Mouse (Mus musculus) thymus, postnatal 0 days (tissue): ENCODE data around the gene Trmu. TPM values are rescaled to one million over a fixed set of nuclear protein-coding genes. Genes with fewer than 3 reads are reported as not detected.

Experiments used
- DNase-seq: peaks from one replicate; pipeline ENCODE4 v3.0.0-alpha.2; 2015; ENCODE audit warnings: low spot score
- polyA plus RNA-seq: library from polyadenylated mRNA; unstranded; fragments of >200 nt; fragmentation: Nextera tagmentation; extraction: Ambion mirVana; gene quantifications from 2 replicates; pipeline ENCODE4 v1.2.1, GENCODE M21; 2015

The Trmu gene
- polyA plus RNA-seq, 1 experiment from 2014 or later, result 33.9 TPM

GRCm38 (mm10) chr15:85896284-85896683 is 17.2 kb downstream of the Trmu start:
- DNase-seq, result peak; percentile 84

GRCm38 (mm10) chr15:85897113-85897512 is 18.0 kb downstream of the Trmu start:
- DNase-seq, result no peak

DNA sequence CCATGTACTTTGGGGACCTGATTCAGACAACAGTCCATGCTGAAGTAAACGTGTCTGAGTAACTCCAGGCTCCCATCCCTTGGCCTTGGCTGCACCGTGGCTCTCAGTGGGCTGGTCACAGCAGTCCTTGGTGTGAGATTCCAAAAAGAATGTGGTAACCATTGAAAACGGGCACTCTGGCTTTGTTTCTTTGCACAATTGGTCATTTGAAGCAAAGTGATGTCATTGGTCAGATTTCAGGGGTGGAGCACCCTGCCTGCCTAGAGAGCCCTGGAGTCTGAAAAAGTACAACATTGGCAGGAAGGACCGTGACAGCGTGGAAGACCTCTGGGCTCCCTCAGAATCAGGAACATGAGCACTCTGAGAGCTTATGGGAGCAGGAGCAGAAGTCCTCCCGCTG is 20.3 kb downstream of the Trmu start:
- no peak for DNase-seq

DNA sequence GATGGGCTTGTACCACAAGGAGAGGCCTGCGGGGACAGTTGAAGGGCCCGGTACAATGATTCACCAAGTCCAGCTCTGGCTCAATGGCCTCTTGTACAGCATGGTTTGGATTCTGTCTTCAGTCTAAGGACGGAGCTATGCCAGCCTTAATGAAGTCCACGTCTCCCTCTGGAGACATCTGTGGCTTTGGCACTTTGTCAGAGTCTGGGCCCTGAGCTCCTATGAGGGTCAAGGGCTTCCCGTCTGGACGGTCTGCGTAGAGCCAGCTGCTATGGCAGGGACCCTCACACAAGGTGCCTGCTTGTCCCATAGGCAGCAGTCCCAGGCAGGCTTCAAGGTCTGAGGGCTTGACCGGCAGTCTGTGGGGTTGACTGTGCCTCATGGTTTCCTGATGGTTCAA is 21.2 kb downstream of the Trmu start:
- no peak for DNase-seq

DNA sequence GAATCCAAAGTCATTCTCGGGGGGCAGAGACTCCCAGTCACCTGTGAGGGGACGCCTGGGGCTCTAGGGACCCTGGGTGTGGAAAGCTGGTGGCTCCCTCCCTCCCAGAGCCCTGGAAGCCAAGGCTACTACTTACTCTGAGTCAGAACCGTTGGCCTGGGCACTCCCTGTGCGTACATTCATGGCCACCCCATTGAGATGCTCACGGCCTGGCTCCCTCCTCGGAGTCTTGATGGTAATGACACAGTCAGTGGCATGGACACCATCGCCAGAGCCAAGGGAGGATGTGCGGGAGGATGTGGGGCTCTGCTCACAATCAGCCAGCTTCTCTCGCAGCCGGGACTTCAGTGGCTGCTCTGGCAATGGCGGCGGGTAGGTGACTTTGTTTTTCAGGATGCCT is 21.7 kb downstream of the Trmu start:
- no peak for DNase-seq

- no peak for DNase-seq
Measured at GRCm38 (mm10) chr15:85902505-85902904, 23.4 kb downstream of the Trmu start.

DNA sequence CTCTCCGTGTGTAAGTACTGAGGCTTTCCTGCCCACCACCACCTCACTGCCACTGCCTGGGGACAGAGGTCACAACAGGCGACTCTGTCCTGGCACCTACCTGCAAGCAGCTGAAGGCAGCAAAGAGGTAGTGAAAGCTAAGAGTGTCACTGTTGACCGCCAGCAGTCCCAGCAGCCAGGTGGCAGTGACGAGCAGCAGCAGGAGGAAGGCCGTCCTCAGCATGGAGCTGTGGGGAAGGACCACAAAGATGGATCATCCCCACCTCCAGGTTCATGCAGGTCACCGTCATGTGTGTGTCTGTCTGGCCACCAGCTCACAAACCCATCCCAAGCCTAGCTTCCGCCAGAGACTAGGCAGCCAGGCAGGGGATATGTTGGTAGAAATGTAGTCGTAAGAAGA is 24.7 kb downstream of the Trmu start:
- no peak for DNase-seq

GRCm38 (mm10) chr15:85908660-85909491 is 29.8 kb downstream of the Trmu start:
- no peak for DNase-seq

GRCm38 (mm10) chr15:85909492-85909829 is 30.3 kb downstream of the Trmu start:
- DNase-seq, result no peak

- no peak for DNase-seq
Measured at GRCm38 (mm10) chr15:85909931-85910330, 30.8 kb downstream of the Trmu start.

- DNase-seq, result peak; percentile 84
Measured at GRCm38 (mm10) chr15:85913605-85914004, 34.5 kb downstream of the Trmu start.

- no peak for DNase-seq
Measured at GRCm38 (mm10) chr15:85919191-85919891, 40.2 kb downstream of the Trmu start.

DNA sequence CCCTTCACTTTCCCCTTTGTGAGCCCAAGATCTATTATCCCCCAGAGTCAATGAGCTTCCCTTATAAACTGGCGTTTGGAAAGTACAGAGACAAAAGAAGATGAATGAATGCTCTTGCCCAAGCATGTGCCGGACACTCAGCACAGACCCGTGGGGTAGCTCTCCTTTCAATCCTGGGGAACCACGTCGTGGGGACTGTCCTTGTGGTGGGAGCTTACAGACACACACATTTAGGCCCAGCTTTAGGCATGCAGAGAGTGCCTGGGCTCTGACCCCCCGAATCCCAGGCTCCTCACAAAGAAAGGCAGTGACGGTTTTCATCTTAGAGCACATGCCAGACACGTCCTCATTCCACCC is 40.8 kb downstream of the Trmu start:
- DNase-seq, result no peak

GRCm38 (mm10) chr15:85921855-85922254 is 42.7 kb downstream of the Trmu start:
- DNase-seq, result no peak

DNA sequence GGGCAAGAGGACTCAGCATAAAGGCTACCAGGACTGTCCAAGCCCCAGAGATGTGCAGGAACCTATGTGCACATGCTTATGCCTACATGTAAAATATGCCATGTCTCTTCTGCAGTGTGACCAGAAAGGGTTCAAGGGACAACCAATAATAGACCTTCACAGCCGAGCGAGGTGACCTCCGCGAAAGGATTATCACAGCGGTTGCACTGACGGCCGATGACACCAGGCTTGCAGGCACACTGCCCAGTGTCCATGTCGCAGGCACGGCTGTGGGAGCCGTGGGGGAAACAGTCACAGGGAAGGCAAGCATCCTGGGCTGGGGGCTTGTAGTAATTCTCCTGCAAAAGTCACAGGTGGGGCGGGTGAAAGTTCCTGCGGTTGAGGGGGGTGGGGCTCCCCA is 49.0 kb downstream of the Trmu start:
- peak; percentile 28 for DNase-seq

- DNase-seq, result no peak
Measured at GRCm38 (mm10) chr15:85935627-85936049, 56.5 kb downstream of the Trmu start.

Other genes with a start within 250 kb of the Trmu start
- 0.48 and 0.72 TPM in 2 replicates for gene Ppara, start 144.3 kb upstream of the Trmu start, polyA plus RNA-seq
- 62.3 and 62.9 TPM in 2 replicates for gene Cdpf1, start 67.6 kb upstream of the Trmu start, polyA plus RNA-seq
- gene Pkdrej, start 57.6 kb upstream of the Trmu start, polyA plus RNA-seq, result 0.01 and 0.03 TPM in 2 replicates
- gene Ttc38, start 47.0 kb upstream of the Trmu start, polyA plus RNA-seq, result 8.1 and 10.1 TPM in 2 replicates
- gene Gtse1, start 19.6 kb upstream of the Trmu start, polyA plus RNA-seq, result 27.0 and 27.4 TPM in 2 replicates
- 2.9 and 3.6 TPM in 2 replicates for gene Celsr1, start 154.5 kb downstream of the Trmu start, polyA plus RNA-seq
- 14.8 TPM in 2 replicates for gene Gramd4, start 178.4 kb downstream of the Trmu start, polyA plus RNA-seq